In genomic region chr19:61087781-61088180, GRCm38 (mm10) we compare ENCODE assay signal across 15 mouse cellular contexts. TPM values are rescaled to one million over a fixed set of nuclear protein-coding genes. Genes with fewer than 3 reads are reported as not detected.
DNase-seq lines count a peak whose midpoint lies in the region.
"Had no signal": no experiment of that assay in that cellular context is flagged by ENCODE, and none has a peak within 500 bp of the region (broad histone marks: within the 10 kb centered on the region; RNA-seq: fewer than 3 reads in every experiment).

No protein-coding gene starts in this region.

- DNase-seq in adrenal gland, adult (ENCODE audit: inconsistent age in 2 of 2, low spot score in 1 of 2): peak; percentile 58 to 76
- DNase-seq in adrenal gland, adult 8-10 months: no peak
- DNase-seq in adrenal gland, postnatal 14 days: peak; percentile 34
- DNase-seq in adrenal gland, adult 18-20 months (ENCODE audit: low spot score in 2 of 2): no peak
- DNase-seq in heart, adult 11 months: peak; percentile 68
- no peak for DNase-seq in heart, adult 18-20 months
- peak; percentile 30 to 48 for DNase-seq in adrenal gland, postnatal 36 days
- DNase-seq: B cell, adult 2 months; cerebellum, adult 11 months; cerebellum, adult 18-20 months; cerebellum, adult 8-10 months; cerebellum, adult 9-11 months; cerebellum, postnatal 14 days; cerebellum, postnatal 36 days; embryo, embryonic 11 days had no signal

RNA-seq across cellular contexts. Expression of gene Zfp950, which starts 52.9 kb away (rescaled TPM):
- 100 to 1,000 TPM in 1 of 4 experiments, 10 to 100 TPM in 3; 52.7 to 114 (median 73.4) TPM for total RNA-seq in adrenal gland, adult 8-10 months (2022)
- 25.2 and 26.7 TPM in 2 replicates for total RNA-seq in adrenal gland, postnatal 14 days (2021)
- 10 to 100 TPM; 37.7 to 43.6 TPM for total RNA-seq in adrenal gland, adult 18-20 months (2021)
- total RNA-seq in heart, adult 18-20 months (2021): 10 to 100 TPM; 11.5 to 14.0 TPM
- total RNA-seq in adrenal gland, postnatal 36 days (2021): 10 to 100 TPM; 40.2 to 41.2 TPM

Comparison
In these comparisons a context has a peak if more than half of its experiments do, and no peak if none do; other contexts are left out.
1. DNase-seq: peak in adrenal gland, adult (2 of 2), adrenal gland, postnatal 14 days (single experiment), heart, adult 11 months (single experiment) and adrenal gland, postnatal 36 days (2 of 2); none in adrenal gland, adult 8-10 months (single experiment), adrenal gland, adult 18-20 months (0 of 2) and heart, adult 18-20 months (0 of 2).